Comparison of ENCODE assay signal across 8 mouse cellular contexts in the genomic region with DNA sequence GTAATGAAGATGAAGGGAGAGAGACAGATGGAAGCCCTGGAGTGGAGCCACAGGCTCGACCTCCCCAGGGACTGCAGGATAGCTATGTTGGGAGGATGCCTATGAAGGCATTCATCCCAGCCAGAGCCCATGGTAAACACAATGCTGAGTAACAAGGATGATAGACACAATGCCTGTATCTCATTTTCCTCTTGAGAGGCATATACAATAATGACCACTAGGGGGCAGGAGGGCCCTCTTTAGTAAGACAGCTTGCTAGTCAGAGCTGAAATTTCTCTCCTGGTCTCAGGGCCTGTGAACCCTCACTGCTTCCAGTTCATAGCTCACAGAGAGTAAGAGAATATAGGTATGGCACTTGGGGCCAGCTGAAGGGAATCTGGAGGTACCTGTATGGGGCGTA. TPM values are rescaled to one million over a fixed set of nuclear protein-coding genes. Genes with fewer than 3 reads are reported as not detected.
DNase-seq lines count a peak whose midpoint lies in the region; ATAC-seq and TF ChIP-seq lines count a peak whose summit lies in the region.
"Had no signal": no experiment of that assay in that cellular context is flagged by ENCODE, and none has a peak within 500 bp of the region (broad histone marks: within the 10 kb centered on the region; RNA-seq: fewer than 3 reads in every experiment).

No protein-coding gene starts in this region.

- no peak overlapping the region for H3K9ac ChIP-seq in forebrain, postnatal 0 days
- H3K9ac ChIP-seq: heart, embryonic 15.5 days had no signal

- H3K9me3 ChIP-seq in forebrain, postnatal 0 days (ENCODE audit: low read length), result no peaks in the 10 kb centered on the region
- H3K9me3 ChIP-seq: heart, embryonic 15.5 days had no signal

- WGBS in forebrain, postnatal 0 days, result 33% methylated on average over 2 of the region's 2 CpGs
- 30% methylated on average over 2 of the region's 2 CpGs for WGBS in large intestine, adult 2 months

- peak; percentile 77 for ATAC-seq in forebrain, postnatal 0 days

- no peak overlapping the region for H3K27ac ChIP-seq in forebrain, postnatal 0 days (ENCODE audit: low read depth, low read length)
- H3K27ac ChIP-seq: heart, embryonic 15.5 days had no signal

- no peak overlapping the region for H3K4me2 ChIP-seq in forebrain, postnatal 0 days (ENCODE audit: low read depth)
- H3K4me2 ChIP-seq: heart, embryonic 15.5 days had no signal

- H3K4me1 ChIP-seq in forebrain, postnatal 0 days (ENCODE audit: insufficient read depth), result no peaks in the 10 kb centered on the region

- no peak overlapping the region for H3K4me3 ChIP-seq in forebrain, postnatal 0 days (ENCODE audit: low read depth, low read length)
- H3K4me3 ChIP-seq: heart, embryonic 15.5 days had no signal

- peak; percentile 94 for TF ChIP-seq CTCF in forebrain, postnatal 0 days (IDR thresholded peaks at IDR 0.05; ENCODE audit: low read depth)

- DNase-seq in B cell, adult 2 months, result peak; percentile 64 to 69
- peak; percentile 33 to 58 for DNase-seq in CD8-positive naive resting alpha-beta T cell, adult 2 months (ENCODE audit: low read depth in 2 of 2, low spot score in 2 of 2)
- peak; percentile 30 for DNase-seq in cerebellum, adult 11-12 months
- DNase-seq in forebrain, postnatal 0 days, result peak; percentile 83
- DNase-seq in large intestine, adult 2 months (ENCODE audit: low read depth, low spot score), result peak; percentile 31
- peak; percentile 81 for DNase-seq in lung, postnatal 10 days
- peak; percentile 65 to 70 for DNase-seq in right cerebral cortex, postnatal 10 days (ENCODE audit: low spot score in 2 of 2)

- H3K27me3 ChIP-seq in forebrain, postnatal 0 days (ENCODE audit: insufficient read depth, low read length), result no peaks in the 10 kb centered on the region
- H3K27me3 ChIP-seq: heart, embryonic 15.5 days had no signal

- no peaks in the 10 kb centered on the region for H3K36me3 ChIP-seq in forebrain, postnatal 0 days (ENCODE audit: insufficient read depth)
- H3K36me3 ChIP-seq: heart, embryonic 15.5 days had no signal

RNA-seq across cellular contexts. Expression of a gene that starts 41.0 kb away (rescaled TPM):
- 9.9 and 11.0 TPM in 2 replicates for total RNA-seq in forebrain, postnatal 0 days (2014; rRNA removed)
- 4.8 and 8.6 TPM in 2 replicates for polyA plus RNA-seq in forebrain, postnatal 0 days (2015; fragmentation: Nextera tagmentation; extraction: Ambion mirVana)
- polyA plus RNA-seq in large intestine, adult 2 months (2012; rRNA removed), result 12.7 and 12.9 TPM in 2 replicates

Comparison
In these comparisons a context has a peak if more than half of its experiments do, and no peak if none do; other contexts are left out.
1. DNase-seq: peak in every context shown above with its lines; median percentile 83 in forebrain, postnatal 0 days; 81 in lung, postnatal 10 days; 68 in right cerebral cortex, postnatal 10 days; 66 in B cell, adult 2 months; 46 in CD8-positive naive resting alpha-beta T cell, adult 2 months; 31 in large intestine, adult 2 months; 30 in cerebellum, adult 11-12 months.